Mouse (Mus musculus) megakaryocyte-erythroid progenitor cell, adult 5 weeks (primary cell): ENCODE measurements around the gene Gas8. TPM values are rescaled to one million over a fixed set of nuclear protein-coding genes. Genes with fewer than 3 reads are reported as not detected.

Source experiments
- polyA plus RNA-seq: library from polyadenylated mRNA; stranded (reverse); fragments of >175 nt; gene quantifications from 2 replicates; pipeline ENCODE4 v1.2.3, GENCODE M21; 2012

The Gas8 gene
- polyA plus RNA-seq: 11.8 and 19.4 TPM in 2 replicates

DNA sequence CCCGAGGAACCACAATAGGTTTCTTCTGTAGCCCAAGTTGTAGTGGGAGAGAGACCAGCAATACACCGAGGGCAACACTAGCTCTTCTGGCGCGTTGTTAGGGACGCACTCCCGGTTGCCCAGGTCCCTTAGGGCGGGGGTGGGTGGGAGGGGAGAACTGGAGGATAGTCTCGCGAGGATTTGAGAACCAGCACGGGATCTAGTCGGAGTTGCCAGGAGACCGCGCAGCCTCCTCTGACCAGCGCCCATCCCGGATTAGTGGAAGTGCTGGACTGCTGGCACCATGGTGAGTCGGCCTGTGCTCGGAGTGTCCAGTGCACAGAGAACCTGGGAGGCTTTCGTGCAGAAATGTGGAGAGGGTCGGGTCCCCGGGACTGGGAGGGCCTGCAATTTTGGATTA lies at the start of gene Gas8:
Gene Gas8 (plus strand): TSS at position 168 of the 400 bp plus-strand sequence.

DNA sequence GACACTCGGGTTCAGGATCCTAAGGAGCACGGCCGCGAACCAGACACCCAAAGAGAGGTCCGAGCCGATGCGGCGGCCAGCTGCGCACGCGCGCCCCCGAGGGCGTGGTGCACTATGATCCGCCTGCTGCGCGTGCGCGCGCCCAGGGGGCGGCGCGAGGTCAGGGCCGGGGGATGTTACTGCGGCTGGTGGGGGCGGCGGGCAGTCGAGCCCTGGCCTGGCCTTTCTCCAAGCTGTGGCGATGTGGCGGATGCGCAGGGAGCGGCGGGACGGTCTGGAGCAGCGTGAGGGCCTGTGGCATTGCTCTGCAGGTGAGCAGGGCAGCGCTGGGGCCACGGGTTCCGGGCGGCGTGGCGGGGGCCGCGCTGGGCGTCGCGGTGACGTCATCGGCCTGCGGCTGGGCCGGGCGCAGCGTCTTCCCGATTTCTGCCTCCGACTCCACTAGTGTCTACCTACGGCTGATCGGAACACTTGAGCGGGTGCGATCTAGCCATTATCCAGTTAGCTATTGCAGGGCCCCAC lies 40.8 kb upstream of the Gas8 start, which contains the start of gene Afg3l1:
Gene Afg3l1 (plus strand): TSS at position 167 of the 522 bp plus-strand sequence.

GRCm38 (mm10) chr8:123514781-123515539 lies 3.7 kb upstream of the Gas8 start, which contains the start of gene Dbndd1:
Dbndd1 (minus strand) TSS chr8:123515463.

Other genes starting within 250 kb of the Gas8 start
- 62.6 and 69.9 TPM in 2 replicates for gene Fanca, start 200.3 kb upstream of the Gas8 start, polyA plus RNA-seq
- gene Spire2, start 186.1 kb upstream of the Gas8 start, polyA plus RNA-seq: 2.1 and 3.8 TPM in 2 replicates
- 86.9 and 109 TPM in 2 replicates for gene Tcf25, start 145.1 kb upstream of the Gas8 start, polyA plus RNA-seq
- 0.02 and 0.04 TPM in 2 replicates for gene Mc1r, start 111.7 kb upstream of the Gas8 start, polyA plus RNA-seq
- gene Tubb3, start 107.4 kb upstream of the Gas8 start, polyA plus RNA-seq: 1.2 and 1.6 TPM in 2 replicates
- 35.5 and 36.3 TPM in 2 replicates for gene Def8, start 95.3 kb upstream of the Gas8 start, polyA plus RNA-seq
- gene Afg3l1, start 40.9 kb upstream of the Gas8 start, polyA plus RNA-seq: 21.9 and 22.2 TPM in 2 replicates
- 0.05 and 0.14 TPM in 2 replicates for gene Dbndd1, start 3.4 kb upstream of the Gas8 start, polyA plus RNA-seq
- 0.83 and 1.9 TPM in 2 replicates for gene Rhou, start 135.1 kb downstream of the Gas8 start, polyA plus RNA-seq